Mouse (Mus musculus): ENCODE data around the gene Enam. TPM values are rescaled to one million over a fixed set of nuclear protein-coding genes. Genes with fewer than 3 reads are reported as not detected.

Gene Enam
- polyA plus RNA-seq (2012; ENCODE audit: insufficient read depth, insufficient read length, low replicate concordance, missing spikeins) = not detected in 2 replicates

GRCm38 (mm10) chr5:88487675-88488074, at the start of gene Enam:
Gene Enam (plus strand): TSS chr5:88487975.
- H3K4me3 ChIP-seq (ENCODE audit: insufficient read depth, low read depth, low read length) = no peak within 1 kb of the TSS
- TF ChIP-seq POLR2A (IDR thresholded peaks at IDR 0.05; ENCODE audit: insufficient read depth, low read depth, low read length) (no peak), CTCF (IDR thresholded peaks at IDR 0.05; ENCODE audit: insufficient read depth, low read depth, low read length) (no peak)
- no peak within 1 kb of the TSS for H3K27ac ChIP-seq (ENCODE audit: insufficient read depth, low read depth, low read length)
- no peaks in the 10 kb centered on the region for H3K4me1 ChIP-seq (ENCODE audit: control insufficient read depth, insufficient read depth, low read length)

GRCm38 (mm10) chr5:88455691-88456090, 32.1 kb upstream of the Enam start, which contains the start of gene Ambn:
Gene Ambn (plus strand): TSS chr5:88455991.
- H3K4me3 ChIP-seq (ENCODE audit: insufficient read depth, low read depth, low read length) = no peak within 1 kb of the TSS
- TF ChIP-seq CTCF (IDR thresholded peaks at IDR 0.05; ENCODE audit: insufficient read depth, low read depth, low read length) = no peak
- TF ChIP-seq POLR2A (IDR thresholded peaks at IDR 0.05; ENCODE audit: insufficient read depth, low read depth, low read length) = no peak
- no peaks in the 10 kb centered on the region for H3K4me1 ChIP-seq (ENCODE audit: control insufficient read depth, insufficient read depth, low read length)
- no peak within 1 kb of the TSS for H3K27ac ChIP-seq (ENCODE audit: insufficient read depth, low read depth, low read length)
- 48% methylated on average over 3 of the region's 3 CpGs for WGBS

- 95% methylated on average over 2 of the region's 2 CpGs for WGBS
- Histone ChIP-seq H3K4me3 (ENCODE audit: insufficient read depth, low read depth, low read length) (no peak overlapping the region), H3K4me1 (ENCODE audit: control insufficient read depth, insufficient read depth, low read length) (no peaks in the 10 kb centered on the region), H3K27ac (ENCODE audit: insufficient read depth, low read depth, low read length) (no peak overlapping the region)
- TF ChIP-seq CTCF (IDR thresholded peaks at IDR 0.05; ENCODE audit: insufficient read depth, low read depth, low read length) (no peak), POLR2A (IDR thresholded peaks at IDR 0.05; ENCODE audit: insufficient read depth, low read depth, low read length) (no peak)
Observed at GRCm38 (mm10) chr5:88467471-88467870, 20.3 kb upstream of the Enam start.

- 95% methylated on average over 4 of the region's 4 CpGs for WGBS
Observed at GRCm38 (mm10) chr5:88468807-88469704, 18.7 kb upstream of the Enam start.

GRCm38 (mm10) chr5:88489004-88489403, 1.2 kb downstream of the Enam start:
- no peak overlapping the region for H3K27ac ChIP-seq (ENCODE audit: insufficient read depth, low read depth, low read length)
- no peak overlapping the region for H3K4me3 ChIP-seq (ENCODE audit: insufficient read depth, low read depth, low read length)
- TF ChIP-seq CTCF (IDR thresholded peaks at IDR 0.05; ENCODE audit: insufficient read depth, low read depth, low read length) (no peak), POLR2A (IDR thresholded peaks at IDR 0.05; ENCODE audit: insufficient read depth, low read depth, low read length) (no peak)
- H3K4me1 ChIP-seq (ENCODE audit: control insufficient read depth, insufficient read depth, low read length) = no peaks in the 10 kb centered on the region
- WGBS = 77% methylated on average over 2 of the region's 2 CpGs

More at GRCm38 (mm10) chr5:88468807-88469704, 18.7 kb upstream of the Enam start:
- no peak for TF ChIP-seq CTCF (IDR thresholded peaks at IDR 0.05; ENCODE audit: insufficient read depth, low read depth, low read length)
- TF ChIP-seq POLR2A (IDR thresholded peaks at IDR 0.05; ENCODE audit: insufficient read depth, low read depth, low read length) = no peak
- Histone ChIP-seq H3K4me3 (ENCODE audit: insufficient read depth, low read depth, low read length) (no peak overlapping the region), H3K27ac (ENCODE audit: insufficient read depth, low read depth, low read length) (no peak overlapping the region), H3K4me1 (ENCODE audit: control insufficient read depth, insufficient read depth, low read length) (no peaks in the 10 kb centered on the region)

- TF ChIP-seq POLR2A (IDR thresholded peaks at IDR 0.05; ENCODE audit: insufficient read depth, low read depth, low read length) (no peak), CTCF (IDR thresholded peaks at IDR 0.05; ENCODE audit: insufficient read depth, low read depth, low read length) (no peak)
- H3K4me3 ChIP-seq (ENCODE audit: insufficient read depth, low read depth, low read length) = no peak overlapping the region
- WGBS = 34% methylated on average over 5 of the region's 5 CpGs
- no peaks in the 10 kb centered on the region for H3K4me1 ChIP-seq (ENCODE audit: control insufficient read depth, insufficient read depth, low read length)
- no peak overlapping the region for H3K27ac ChIP-seq (ENCODE audit: insufficient read depth, low read depth, low read length)
Observed at GRCm38 (mm10) chr5:88491111-88491510, 3.3 kb downstream of the Enam start.

GRCm38 (mm10) chr5:88499781-88500180, 12.0 kb downstream of the Enam start:
- H3K27ac ChIP-seq (ENCODE audit: insufficient read depth, low read depth, low read length) = no peak overlapping the region
- TF ChIP-seq POLR2A (IDR thresholded peaks at IDR 0.05; ENCODE audit: insufficient read depth, low read depth, low read length) (no peak), CTCF (IDR thresholded peaks at IDR 0.05; ENCODE audit: insufficient read depth, low read depth, low read length) (no peak)
- no peak overlapping the region for H3K4me3 ChIP-seq (ENCODE audit: insufficient read depth, low read depth, low read length)
- 82% methylated on average over 3 of the region's 3 CpGs for WGBS
- H3K4me1 ChIP-seq (ENCODE audit: control insufficient read depth, insufficient read depth, low read length) = no peaks in the 10 kb centered on the region

GRCm38 (mm10) chr5:88508555-88508954, 20.8 kb downstream of the Enam start:
- no peak overlapping the region for H3K4me3 ChIP-seq (ENCODE audit: insufficient read depth, low read depth, low read length)
- no peak for TF ChIP-seq CTCF (IDR thresholded peaks at IDR 0.05; ENCODE audit: insufficient read depth, low read depth, low read length)
- TF ChIP-seq POLR2A (IDR thresholded peaks at IDR 0.05; ENCODE audit: insufficient read depth, low read depth, low read length) = no peak
- no peaks in the 10 kb centered on the region for H3K4me1 ChIP-seq (ENCODE audit: control insufficient read depth, insufficient read depth, low read length)
- 36% methylated on average over 1 of the region's 1 CpGs for WGBS
- H3K27ac ChIP-seq (ENCODE audit: insufficient read depth, low read depth, low read length) = no peak overlapping the region

GRCm38 (mm10) chr5:88508990-88509389, 21.2 kb downstream of the Enam start:
- no peak for TF ChIP-seq POLR2A (IDR thresholded peaks at IDR 0.05; ENCODE audit: insufficient read depth, low read depth, low read length)
- TF ChIP-seq CTCF (IDR thresholded peaks at IDR 0.05; ENCODE audit: insufficient read depth, low read depth, low read length) = no peak
- H3K4me3 ChIP-seq (ENCODE audit: insufficient read depth, low read depth, low read length) = no peak overlapping the region
- WGBS = 76% methylated on average over 1 of the region's 1 CpGs
- no peaks in the 10 kb centered on the region for H3K4me1 ChIP-seq (ENCODE audit: control insufficient read depth, insufficient read depth, low read length)
- H3K27ac ChIP-seq (ENCODE audit: insufficient read depth, low read depth, low read length) = no peak overlapping the region
